Mouse (Mus musculus): ENCODE results near the gene Rrp9.

The Rrp9 gene

GRCm38 (mm10) chr9:106534975-106535374 lies 59.2 kb downstream of the Rrp9 start:
- DNase-seq: no peak
